Mouse (Mus musculus) neutrophil, adult 5-6 weeks (primary cell): ENCODE measurements around the gene Cdk12. TPM values are rescaled to one million over a fixed set of nuclear protein-coding genes. Genes with fewer than 3 reads are reported as not detected.

Experiments
- ATAC-seq: fragments of 151-379, 151-347 bp; 2 replicates; pipeline ENCODE4 v1.8.0; 2017; ENCODE audit warnings: mild to moderate bottlenecking, moderate TSS enrichment; ENCODE audit not compliant: insufficient number of reproducible peaks, poor library complexity, low FRiP score, severe bottlenecking; ENCODE audit errors: extremely low read depth
- total RNA-seq: library from RNA; stranded (forward); fragments of 200-1000 nt; gene quantifications from 2 replicates; pipeline ENCODE4 v1.2.3, GENCODE M21; 2017

Cdk12 gene
- total RNA-seq, 1 experiment from 2014 or later, result 140 TPM

DNA sequence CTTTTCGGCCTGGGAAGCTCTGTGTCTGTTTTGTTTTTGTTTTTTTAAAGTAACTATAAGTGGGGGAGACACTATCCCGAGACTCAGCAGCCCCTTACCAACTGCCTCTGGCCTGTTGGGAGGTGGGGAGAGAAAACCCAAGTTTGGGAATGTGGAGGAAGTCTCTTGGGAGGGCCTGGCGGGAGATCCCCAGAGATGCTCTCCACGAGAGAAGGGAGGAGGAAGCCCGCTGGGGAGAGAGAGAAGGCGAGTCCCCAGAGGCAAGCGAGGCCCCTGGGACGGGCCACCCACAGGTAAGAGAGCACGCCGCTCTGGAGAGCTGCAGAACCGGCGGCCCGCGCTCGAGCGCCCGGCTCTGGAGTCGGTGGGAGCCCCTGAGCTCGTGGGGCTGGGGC is 123.9 kb downstream of the Cdk12 start:
- ATAC-seq, result no peak

DNA sequence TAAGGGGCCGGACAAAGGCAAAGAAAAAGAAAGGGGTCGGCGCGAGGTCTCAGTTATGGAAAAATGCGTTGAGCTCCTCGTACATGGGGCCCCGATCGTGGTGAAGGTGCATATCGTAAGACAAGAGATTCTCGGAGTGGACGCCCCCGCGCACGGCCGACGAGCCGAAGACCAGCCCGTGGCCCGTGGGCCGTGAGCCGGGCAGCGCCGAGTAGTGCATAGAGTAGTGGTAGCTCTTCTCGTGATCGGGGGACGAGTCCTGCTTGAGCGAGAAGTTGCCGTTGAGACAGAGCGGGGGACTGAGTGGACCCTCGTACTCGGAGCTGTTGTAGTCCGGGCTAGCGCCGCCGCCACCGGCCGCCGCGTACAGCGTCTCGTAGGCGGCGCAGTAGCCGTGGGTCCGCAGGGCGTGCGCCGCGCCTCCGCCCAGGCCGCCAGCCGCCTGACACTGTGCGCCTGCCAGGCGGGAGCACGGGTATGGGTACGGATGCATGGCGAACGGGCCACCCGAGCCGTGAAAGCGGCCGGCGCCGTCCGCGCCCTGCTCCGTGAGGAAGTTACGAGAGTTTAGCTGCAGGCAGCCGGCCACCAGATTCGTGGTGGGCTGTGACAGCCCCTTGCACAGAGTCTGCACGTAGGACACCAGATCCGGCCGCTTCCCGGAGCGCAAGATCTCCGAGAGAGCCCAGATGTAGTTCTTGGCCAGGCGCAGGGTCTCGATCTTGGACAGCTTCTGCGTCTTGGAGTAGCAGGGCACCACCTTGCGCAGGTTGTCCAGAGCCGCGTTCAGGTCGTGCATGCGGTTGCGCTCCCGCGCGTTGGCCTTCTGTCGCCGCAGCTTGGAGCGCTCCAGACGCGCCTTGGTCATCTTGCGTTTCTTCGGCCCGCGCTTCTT is 124.5 kb downstream of the Cdk12 start:
- no peak for ATAC-seq

DNA sequence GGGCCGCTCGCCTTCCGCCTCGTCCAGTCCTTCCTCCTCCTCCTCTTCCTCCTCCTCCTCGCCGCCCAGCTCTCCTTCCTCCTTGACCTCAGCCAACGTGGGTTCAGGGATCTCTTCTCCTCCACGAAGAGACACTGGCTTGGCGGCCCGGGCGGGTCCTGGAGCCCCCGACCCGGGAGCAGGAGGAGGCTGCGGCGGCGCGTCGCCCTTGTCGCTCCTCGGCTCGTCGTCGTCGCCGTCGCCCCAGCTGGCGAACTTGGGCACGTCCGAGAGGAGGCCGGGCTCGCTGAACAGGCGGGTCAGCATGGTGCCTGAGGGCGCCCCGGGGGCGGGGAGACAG is 125.1 kb downstream of the Cdk12 start:
- no peak for ATAC-seq

Other genes starting within 250 kb of the Cdk12 start
- gene Plxdc1, start 216.6 kb upstream of the Cdk12 start, total RNA-seq, result 1.2 and 2.9 TPM in 2 replicates
- 54.0 and 56.4 TPM in 2 replicates for gene Arl5c, start 206.9 kb upstream of the Cdk12 start, total RNA-seq
- gene Cacnb1, start 180.0 kb upstream of the Cdk12 start, total RNA-seq, result 4.1 and 4.8 TPM in 2 replicates
- gene Rpl19, start 176.3 kb upstream of the Cdk12 start, total RNA-seq, result 1,086 and 1,116 TPM in 2 replicates
- gene Stac2, start 149.6 kb upstream of the Cdk12 start, total RNA-seq, result 5.3 and 7.8 TPM in 2 replicates
- 56.2 and 61.6 TPM in 2 replicates for gene Fbxl20, start 52.7 kb upstream of the Cdk12 start, total RNA-seq
- gene Med1, start 9.8 kb upstream of the Cdk12 start, total RNA-seq, result 52.8 and 56.1 TPM in 2 replicates
- gene Neurod2, start 126.6 kb downstream of the Cdk12 start, total RNA-seq, result not detected in 2 replicates
- not detected in 2 replicates for gene Ppp1r1b, start 145.3 kb downstream of the Cdk12 start, total RNA-seq
- gene Stard3, start 155.3 kb downstream of the Cdk12 start, total RNA-seq, result 36.2 and 47.1 TPM in 2 replicates
- gene Tcap, start 180.8 kb downstream of the Cdk12 start, total RNA-seq, result not detected in 2 replicates
- gene Pnmt, start 183.4 kb downstream of the Cdk12 start, total RNA-seq, result not detected in 2 replicates
- 1.6 and 3.1 TPM in 2 replicates for gene Pgap3, start 197.4 kb downstream of the Cdk12 start, total RNA-seq
- gene Erbb2, start 209.4 kb downstream of the Cdk12 start, total RNA-seq, result 0.23 TPM in 1 of 2 replicates, not detected in the other
- gene Mien1, start 235.9 kb downstream of the Cdk12 start, total RNA-seq, result 30.1 and 37.2 TPM in 2 replicates
- 0.98 and 1.7 TPM in 2 replicates for gene Grb7, start 243.3 kb downstream of the Cdk12 start, total RNA-seq